Mouse (Mus musculus): ENCODE results near the gene Ddx6. TPM values are rescaled to one million over a fixed set of nuclear protein-coding genes. Genes with fewer than 3 reads are reported as not detected.

The Ddx6 gene
- polyA plus RNA-seq, 1 experiment, result 41.8 TPM

- no peak for DNase-seq
- no peak overlapping the region for H3K4me3 ChIP-seq (replicated peaks; ENCODE audit: insufficient read depth, low read depth, low read length)
- WGBS, result 59% methylated on average over 2 of the region's 2 CpGs
Observed at GRCm38 (mm10) chr9:44678288-44678871, 73.7 kb downstream of the Ddx6 start.

GRCm38 (mm10) chr9:44679565-44679964, 74.9 kb downstream of the Ddx6 start:
- TF ChIP-seq CTCF (IDR thresholded peaks at IDR 0.05; ENCODE audit: borderline replicate concordance, insufficient read depth, low read depth, low read length) (no peak), POLR2A (IDR thresholded peaks at IDR 0.05; ENCODE audit: borderline replicate concordance, insufficient read depth, low read length) (no peak)
- H3K27me3 ChIP-seq (ENCODE audit: control insufficient read depth, insufficient read depth, low read length), result no peaks in the 10 kb centered on the region
- no peak overlapping the region for H3K27ac ChIP-seq (ENCODE audit: insufficient read depth, low read length)
- no peak for DNase-seq
- WGBS, result 79% methylated on average over 5 of the region's 5 CpGs
- H3K4me1 ChIP-seq (ENCODE audit: control insufficient read depth, insufficient read depth, low read length), result no peaks in the 10 kb centered on the region
- no peak overlapping the region for H3K4me3 ChIP-seq (replicated peaks; ENCODE audit: insufficient read depth, low read depth, low read length)

More at GRCm38 (mm10) chr9:44678288-44678871, 73.7 kb downstream of the Ddx6 start:
- TF ChIP-seq POLR2A (IDR thresholded peaks at IDR 0.05; ENCODE audit: borderline replicate concordance, insufficient read depth, low read length) (no peak), CTCF (IDR thresholded peaks at IDR 0.05; ENCODE audit: borderline replicate concordance, insufficient read depth, low read depth, low read length) (no peak)
- Histone ChIP-seq H3K27me3 (ENCODE audit: control insufficient read depth, insufficient read depth, low read length) (no peaks in the 10 kb centered on the region), H3K27ac (ENCODE audit: insufficient read depth, low read length) (no peak overlapping the region), H3K4me1 (ENCODE audit: control insufficient read depth, insufficient read depth, low read length) (no peaks in the 10 kb centered on the region)

- no peaks in the 10 kb centered on the region for H3K4me1 ChIP-seq (ENCODE audit: control insufficient read depth, insufficient read depth, low read length)
- TF ChIP-seq POLR2A (IDR thresholded peaks at IDR 0.05; ENCODE audit: borderline replicate concordance, insufficient read depth, low read length) (no peak), CTCF (IDR thresholded peaks at IDR 0.05; ENCODE audit: borderline replicate concordance, insufficient read depth, low read depth, low read length) (no peak)
- no peak overlapping the region for H3K4me3 ChIP-seq (replicated peaks; ENCODE audit: insufficient read depth, low read depth, low read length)
- DNase-seq, result no peak
- 88% methylated on average over 8 of the region's 8 CpGs for WGBS
- H3K27me3 ChIP-seq (ENCODE audit: control insufficient read depth, insufficient read depth, low read length), result no peaks in the 10 kb centered on the region
- no peak overlapping the region for H3K27ac ChIP-seq (ENCODE audit: insufficient read depth, low read length)
Observed at GRCm38 (mm10) chr9:44683046-44683445, 78.4 kb downstream of the Ddx6 start.

- no peaks in the 10 kb centered on the region for H3K27me3 ChIP-seq (ENCODE audit: control insufficient read depth, insufficient read depth, low read length)
Observed at GRCm38 (mm10) chr9:44685346-44686330, 80.9 kb downstream of the Ddx6 start.

GRCm38 (mm10) chr9:44686638-44687037, 81.9 kb downstream of the Ddx6 start:
- no peak for TF ChIP-seq CTCF (IDR thresholded peaks at IDR 0.05; ENCODE audit: borderline replicate concordance, insufficient read depth, low read depth, low read length)
- no peak for TF ChIP-seq POLR2A (IDR thresholded peaks at IDR 0.05; ENCODE audit: borderline replicate concordance, insufficient read depth, low read length)
- no peak for DNase-seq
- 39% methylated on average over 5 of the region's 5 CpGs for WGBS
- Histone ChIP-seq H3K27ac (ENCODE audit: insufficient read depth, low read length) (no peak overlapping the region), H3K4me1 (ENCODE audit: control insufficient read depth, insufficient read depth, low read length) (peaks cover 11% of the 10 kb centered on the region), H3K27me3 (ENCODE audit: control insufficient read depth, insufficient read depth, low read length) (no peaks in the 10 kb centered on the region), H3K4me3 (replicated peaks; ENCODE audit: insufficient read depth, low read depth, low read length) (no peak overlapping the region)

More at GRCm38 (mm10) chr9:44685346-44686330, 80.9 kb downstream of the Ddx6 start:
- H3K4me1 ChIP-seq (ENCODE audit: control insufficient read depth, insufficient read depth, low read length), result peaks cover under 1% of the 10 kb centered on the region; the same call in 1 of the 2 replicates
- WGBS, result 32% methylated on average over 14 of the region's 14 CpGs
- H3K4me3 ChIP-seq (replicated peaks; ENCODE audit: insufficient read depth, low read depth, low read length), result no peak overlapping the region
- H3K27ac ChIP-seq (ENCODE audit: insufficient read depth, low read length), result no peak overlapping the region
- TF ChIP-seq POLR2A (IDR thresholded peaks at IDR 0.05; ENCODE audit: borderline replicate concordance, insufficient read depth, low read length) (no peak), CTCF (IDR thresholded peaks at IDR 0.05; ENCODE audit: borderline replicate concordance, insufficient read depth, low read depth, low read length) (peak; percentile 91)
- peak; percentile 57 to 73 for DNase-seq

- Histone ChIP-seq H3K4me3 (replicated peaks; ENCODE audit: insufficient read depth, low read depth, low read length) (no peak overlapping the region), H3K27ac (ENCODE audit: insufficient read depth, low read length) (no peak overlapping the region), H3K4me1 (ENCODE audit: control insufficient read depth, insufficient read depth, low read length) (peaks cover 23% of the 10 kb centered on the region), H3K27me3 (ENCODE audit: control insufficient read depth, insufficient read depth, low read length) (no peaks in the 10 kb centered on the region)
- WGBS, result 63% methylated on average over 9 of the region's 9 CpGs
- no peak for DNase-seq
- no peak for TF ChIP-seq CTCF (IDR thresholded peaks at IDR 0.05; ENCODE audit: borderline replicate concordance, insufficient read depth, low read depth, low read length)
- no peak for TF ChIP-seq POLR2A (IDR thresholded peaks at IDR 0.05; ENCODE audit: borderline replicate concordance, insufficient read depth, low read length)
Observed at GRCm38 (mm10) chr9:44688013-44688412, 83.3 kb downstream of the Ddx6 start.

Other genes starting within 250 kb of the Ddx6 start
- 58.4 and 60.9 TPM in 2 replicates for gene Vps11, start 243.2 kb upstream of the Ddx6 start, polyA plus RNA-seq (2012; rRNA removed)
- gene Hyou1, start 225.4 kb upstream of the Ddx6 start, polyA plus RNA-seq (2012; rRNA removed), result 53.2 and 55.0 TPM in 2 replicates
- 49.8 and 52.2 TPM in 2 replicates for gene Slc37a4, start 208.0 kb upstream of the Ddx6 start, polyA plus RNA-seq (2012; rRNA removed)
- gene Rps25, start 197.8 kb upstream of the Ddx6 start, polyA plus RNA-seq (2012; rRNA removed), result 434 and 456 TPM in 2 replicates
- 97.9 and 103 TPM in 2 replicates for gene Trappc4, start 197.3 kb upstream of the Ddx6 start, polyA plus RNA-seq (2012; rRNA removed)
- gene Ccdc84, start 186.3 kb upstream of the Ddx6 start, polyA plus RNA-seq (2012; rRNA removed), result 50.1 and 53.2 TPM in 2 replicates
- gene Foxr1, start 163.8 kb upstream of the Ddx6 start, polyA plus RNA-seq (2012; rRNA removed), result not detected in 2 replicates
- gene Upk2, start 149.9 kb upstream of the Ddx6 start, polyA plus RNA-seq (2012; rRNA removed), result 0.13 TPM in 1 of 2 replicates, not detected in the other
- 22.0 and 22.3 TPM in 2 replicates for gene Bcl9l, start 122.1 kb upstream of the Ddx6 start, polyA plus RNA-seq (2012; rRNA removed)
- gene Cxcr5, start 43.0 kb upstream of the Ddx6 start, polyA plus RNA-seq (2012; rRNA removed), result 0.08 and 0.20 TPM in 2 replicates
- not detected in 2 replicates for gene Treh, start 68.3 kb downstream of the Ddx6 start, polyA plus RNA-seq (2012; rRNA removed)
- gene Phldb1, start 130.3 kb downstream of the Ddx6 start, polyA plus RNA-seq (2012; rRNA removed), result 193 and 194 TPM in 2 replicates
- 61.6 and 61.8 TPM in 2 replicates for gene Arcn1, start 163.0 kb downstream of the Ddx6 start, polyA plus RNA-seq (2012; rRNA removed)
- gene Ift46, start 163.0 kb downstream of the Ddx6 start, polyA plus RNA-seq (2012; rRNA removed), result 106 and 110 TPM in 2 replicates
- 203 and 229 TPM in 2 replicates for gene Tmem25, start 194.4 kb downstream of the Ddx6 start, polyA plus RNA-seq (2012; rRNA removed)
- 0.67 and 1.1 TPM in 2 replicates for gene Ttc36, start 198.2 kb downstream of the Ddx6 start, polyA plus RNA-seq (2012; rRNA removed)

Data from cerebellum, adult 2 months (tissue).